Comparison of ENCODE assay signal across 22 mouse cellular contexts in the genomic region with DNA sequence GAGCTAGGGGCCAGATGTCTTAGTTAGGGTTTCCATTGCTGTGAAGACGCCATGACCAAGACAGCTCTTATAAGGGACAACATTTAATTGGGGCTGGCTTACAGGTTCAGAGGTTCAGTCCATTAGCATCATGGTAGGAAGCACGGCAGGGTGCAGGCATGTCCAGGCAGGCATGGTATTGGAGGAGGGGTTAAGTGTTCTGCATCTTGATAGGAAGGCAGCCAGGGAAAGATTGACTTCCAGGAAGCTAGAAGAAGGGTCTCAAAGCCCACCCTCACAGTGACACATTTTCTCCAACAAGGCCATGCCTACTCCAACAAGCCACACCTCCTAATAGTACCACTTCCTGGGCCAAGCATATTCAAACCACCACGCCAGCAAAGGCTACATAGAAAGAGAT. TPM values are rescaled to one million over a fixed set of nuclear protein-coding genes. Genes with fewer than 3 reads are reported as not detected.
"Had no signal": no experiment of that assay in that cellular context is flagged by ENCODE, and none has a peak within 500 bp of the region (broad histone marks: within the 10 kb centered on the region; RNA-seq: fewer than 3 reads in every experiment).

No protein-coding gene starts in this region.

- H3K9me3 ChIP-seq: intestine, embryonic 15.5 days; limb, embryonic 10.5 days; limb, embryonic 13.5 days; midbrain, embryonic 15.5 days; neural tube, embryonic 12.5 days; neural tube, embryonic 15.5 days had no signal

- H3K27me3 ChIP-seq: intestine, embryonic 15.5 days; limb, embryonic 13.5 days; midbrain, embryonic 12.5 days; midbrain, embryonic 15.5 days; neural tube, embryonic 12.5 days; neural tube, embryonic 15.5 days had no signal

- H3K36me3 ChIP-seq: intestine, embryonic 15.5 days; limb, embryonic 10.5 days; limb, embryonic 13.5 days; midbrain, embryonic 12.5 days; midbrain, embryonic 15.5 days; neural tube, embryonic 12.5 days; neural tube, embryonic 15.5 days had no signal

- H3K27ac ChIP-seq: intestine, embryonic 15.5 days; kidney, postnatal 0 days; limb, embryonic 10.5 days; limb, embryonic 13.5 days; macrophage; midbrain, embryonic 12.5 days; midbrain, embryonic 15.5 days; neural tube, embryonic 12.5 days; neural tube, embryonic 15.5 days; stomach, postnatal 0 days had no signal

- H3K4me2 ChIP-seq: intestine, embryonic 15.5 days; limb, embryonic 13.5 days; lung, embryonic 14.5 days; midbrain, embryonic 12.5 days; midbrain, embryonic 15.5 days; neural tube, embryonic 12.5 days; neural tube, embryonic 15.5 days had no signal

- DNase-seq: kidney, adult 11 months; kidney, adult 9 months; kidney, postnatal 36 days; lung, embryonic 14.5 days; right cerebral cortex, adult 18-20 months; right cerebral cortex, postnatal 14 days; right cerebral cortex, postnatal 4 days; thymus, adult 2 months; thymus, postnatal 14 days had no signal

- H3K4me3 ChIP-seq: intestine, embryonic 15.5 days; limb, embryonic 10.5 days; limb, embryonic 13.5 days; midbrain, embryonic 12.5 days; midbrain, embryonic 15.5 days; neural tube, embryonic 12.5 days; neural tube, embryonic 15.5 days had no signal

- H3K4me1 ChIP-seq: intestine, embryonic 15.5 days; limb, embryonic 10.5 days; limb, embryonic 13.5 days; midbrain, embryonic 12.5 days; midbrain, embryonic 15.5 days; neural tube, embryonic 12.5 days; neural tube, embryonic 15.5 days had no signal

- ATAC-seq: intestine, embryonic 15.5 days; lung, postnatal 0 days; midbrain, embryonic 15.5 days had no signal

- H3K9ac ChIP-seq: intestine, embryonic 15.5 days; limb, embryonic 13.5 days; lung, embryonic 14.5 days; midbrain, embryonic 12.5 days; midbrain, embryonic 15.5 days; neural tube, embryonic 12.5 days; neural tube, embryonic 15.5 days had no signal

RNA-seq across cellular contexts. Expression of gene Serpine1, which starts 13.7 kb away (rescaled TPM):
- total RNA-seq: megakaryocyte, adult 5-6 weeks had no signal

RNA-seq across cellular contexts. Expression of gene Vgf, which starts 59.5 kb away (rescaled TPM):
- total RNA-seq: liver, adult 2 months; megakaryocyte, adult 5-6 weeks had no signal
- polyA plus RNA-seq: liver, adult 2 months; macrophage had no signal
